15 mouse cellular contexts compared by ENCODE assay signal in genomic region chr12:108120434-108120833, GRCm38 (mm10). TPM values are rescaled to one million over a fixed set of nuclear protein-coding genes. Genes with fewer than 3 reads are reported as not detected.
DNase-seq lines count a peak whose midpoint lies in the region; ATAC-seq lines count a peak whose summit lies in the region.
"Had no signal": no experiment of that assay in that cellular context is flagged by ENCODE, and none has a peak within 500 bp of the region (broad histone marks: within the 10 kb centered on the region; RNA-seq: fewer than 3 reads in every experiment).

No protein-coding gene starts in this region.

- peak; percentile 27 for DNase-seq in urinary bladder, postnatal 14 days (ENCODE audit: low spot score)
- no peak for DNase-seq in urinary bladder, adult 2 months (ENCODE audit: low spot score)
- DNase-seq in kidney, adult 9 months, result no peak
- no peak for DNase-seq in cerebellum, adult 18-20 months
- no peak for DNase-seq in kidney, postnatal 14 days
- DNase-seq: adrenal gland, postnatal 14 days; B cell, adult 2 months; cerebellum, adult 8-10 months; cerebellum, postnatal 25 days; gastrocnemius, postnatal 10 days; heart, adult 2 months; heart, postnatal 4 days had no signal

- ATAC-seq in hematopoietic stem cell, adult 5-6 weeks (replicated peaks in 1 of 2; ENCODE audit: insufficient read depth in 1 of 2, low FRiP score in 2 of 2, low TSS enrichment in 1 of 2, low read depth in 1 of 2, poor library complexity in 2 of 2, severe bottlenecking in 2 of 2), result peak; percentile 31 to 47; a peak in 1 of 4 replicates
- ATAC-seq in megakaryocyte progenitor cell, adult 5-6 weeks (replicated peaks; ENCODE audit: poor library complexity), result peak; percentile 45; the same call in 1 of the 2 replicates
- ATAC-seq: hindbrain, postnatal 0 days had no signal

RNA-seq across cellular contexts. Expression of gene Setd3, which starts 58.7 kb away (rescaled TPM):
- 70.3 and 77.3 TPM in 2 replicates for polyA plus RNA-seq in urinary bladder, adult 2 months (2012; rRNA removed)
- 99.8 and 107 TPM in 2 replicates for total RNA-seq in hematopoietic stem cell, adult 5-6 weeks (2017)
- 44.5 and 46.6 TPM in 2 replicates for total RNA-seq in megakaryocyte progenitor cell, adult 5-6 weeks (2015)
- 78.3 and 87.6 TPM in 2 replicates for total RNA-seq in megakaryocyte progenitor cell, adult 5-6 weeks (2017)

RNA-seq across cellular contexts. Expression of gene Ccnk, which starts 58.9 kb away (rescaled TPM):
- 13.0 and 22.9 TPM in 2 replicates for polyA plus RNA-seq in urinary bladder, adult 2 months (2012; rRNA removed)
- 15.1 and 20.9 TPM in 2 replicates for total RNA-seq in hematopoietic stem cell, adult 5-6 weeks (2017)
- 72.7 and 76.5 TPM in 2 replicates for total RNA-seq in megakaryocyte progenitor cell, adult 5-6 weeks (2015)
- 15.3 and 15.7 TPM in 2 replicates for total RNA-seq in megakaryocyte progenitor cell, adult 5-6 weeks (2017)
